Mouse (Mus musculus): ENCODE measurements around the gene Rpl10a.

GRCm38 (mm10) chr17:28329503-28330231, 1.4 kb downstream of the Rpl10a start:
- no peak for TF ChIP-seq EP300 (IDR thresholded peaks at IDR 0.05; ENCODE audit: low read depth)
- no peak for TF ChIP-seq CTCF (IDR thresholded peaks at IDR 0.05; ENCODE audit: low read depth)
